Comparison of ENCODE assay signal across 9 mouse cellular contexts in genomic region chr2:122065200-122065969, GRCm38 (mm10). TPM values are rescaled to one million over a fixed set of nuclear protein-coding genes. Genes with fewer than 3 reads are reported as not detected.
DNase-seq lines count a peak whose midpoint lies in the region; ATAC-seq and TF ChIP-seq lines count a peak whose summit lies in the region.
"Had no signal": no experiment of that assay in that cellular context is flagged by ENCODE, and none has a peak within 500 bp of the region (broad histone marks: within the 10 kb centered on the region; RNA-seq: fewer than 3 reads in every experiment).

No protein-coding gene starts in this region.

- no peak overlapping the region for H3K4me2 ChIP-seq in forebrain, embryonic 16.5 days (ENCODE audit: low read length)
- no peak overlapping the region for H3K4me2 ChIP-seq in forebrain, embryonic 13.5 days
- H3K4me2 ChIP-seq in liver, embryonic 12.5 days, result no peak overlapping the region
- H3K4me2 ChIP-seq: midbrain, embryonic 12.5 days had no signal

- TF ChIP-seq POLR2A in MEL (IDR thresholded peaks at IDR 0.05; ENCODE audit: control insufficient read depth in 1 of 2, insufficient read depth in 1 of 2, low read depth in 1 of 2, low read length in 2 of 2, poor library complexity in 1 of 2), result no peak
- no peak for TF ChIP-seq POLR2A in embryonic fibroblast, embryonic 13.5 days (IDR thresholded peaks at IDR 0.05; ENCODE audit: low read depth, low read length)

- peak; percentile 31 for DNase-seq in liver
- peak; percentile 65 for DNase-seq in MEL (ENCODE audit: low read depth, low spot score)
- no peak for DNase-seq in spleen, postnatal 36 days (ENCODE audit: low spot score in 2 of 2)

- H3K4me3 ChIP-seq in forebrain, embryonic 16.5 days (replicated peaks; ENCODE audit: low read length), result no peak overlapping the region
- H3K4me3 ChIP-seq in forebrain, embryonic 13.5 days, result no peak overlapping the region
- no peak overlapping the region for H3K4me3 ChIP-seq in liver, embryonic 12.5 days
- H3K4me3 ChIP-seq in MEL (ENCODE audit: control insufficient read depth in 1 of 2, insufficient read depth in 1 of 2, low read depth in 2 of 2, low read length in 2 of 2), result no peak overlapping the region
- no peak overlapping the region for H3K4me3 ChIP-seq in embryonic fibroblast, embryonic 13.5 days (ENCODE audit: insufficient read depth, low read length)
- H3K4me3 ChIP-seq: midbrain, embryonic 12.5 days had no signal

- H3K9ac ChIP-seq in forebrain, embryonic 16.5 days (replicated peaks; ENCODE audit: low read depth, low read length), result no peak overlapping the region
- no peak overlapping the region for H3K9ac ChIP-seq in forebrain, embryonic 13.5 days
- no peak overlapping the region for H3K9ac ChIP-seq in liver, embryonic 12.5 days
- H3K9ac ChIP-seq in MEL (ENCODE audit: control insufficient read depth, low read depth, low read length, poor library complexity, severe bottlenecking), result no peak overlapping the region
- H3K9ac ChIP-seq: midbrain, embryonic 12.5 days had no signal

- no peaks in the 10 kb centered on the region for H3K9me3 ChIP-seq in forebrain, embryonic 16.5 days (ENCODE audit: control insufficient read depth, low read length)
- no peaks in the 10 kb centered on the region for H3K9me3 ChIP-seq in forebrain, embryonic 13.5 days (replicated peaks)
- H3K9me3 ChIP-seq in liver, embryonic 12.5 days (replicated peaks), result no peaks in the 10 kb centered on the region
- no peaks in the 10 kb centered on the region for H3K9me3 ChIP-seq in MEL (replicated peaks; ENCODE audit: insufficient read depth, low read length)
- H3K9me3 ChIP-seq: midbrain, embryonic 12.5 days had no signal

- H3K27me3 ChIP-seq in forebrain, embryonic 16.5 days (replicated peaks; ENCODE audit: control insufficient read depth, insufficient read depth, low read length), result no peaks in the 10 kb centered on the region
- no peaks in the 10 kb centered on the region for H3K27me3 ChIP-seq in forebrain, embryonic 13.5 days
- H3K27me3 ChIP-seq in liver, embryonic 12.5 days (replicated peaks), result no peaks in the 10 kb centered on the region
- H3K27me3 ChIP-seq in MEL (ENCODE audit: control insufficient read depth in 1 of 2, insufficient read depth in 2 of 2, low read length in 2 of 2), result no peaks in the 10 kb centered on the region
- H3K27me3 ChIP-seq: midbrain, embryonic 12.5 days had no signal

- no peak for TF ChIP-seq EP300 in MEL (IDR thresholded peaks at IDR 0.05; ENCODE audit: low read depth in 1 of 2, low read length in 2 of 2)

- peak; percentile 43 for TF ChIP-seq RAD21 in MEL (IDR thresholded peaks at IDR 0.05; ENCODE audit: low read depth, low read length)

- H3K79me2 ChIP-seq in MEL (ENCODE audit: control insufficient read depth, insufficient read depth, low read length, poor library complexity), result no peaks in the 10 kb centered on the region

- peaks cover 3% of the 10 kb centered on the region for H3K36me3 ChIP-seq in forebrain, embryonic 16.5 days (ENCODE audit: control insufficient read depth, insufficient read depth)
- peaks cover 64% of the 10 kb centered on the region for H3K36me3 ChIP-seq in forebrain, embryonic 13.5 days (ENCODE audit: poor library complexity, severe bottlenecking)
- peaks cover 65% of the 10 kb centered on the region for H3K36me3 ChIP-seq in liver, embryonic 12.5 days
- H3K36me3 ChIP-seq in MEL (ENCODE audit: control insufficient read depth in 1 of 2, insufficient read depth in 2 of 2, low read length in 2 of 2), result no peaks in the 10 kb centered on the region; a peak in 1 of 4 replicates

- 0 out of 2 replicates have a peak, but pooled peaks have one; percentile 39 for ATAC-seq in forebrain, embryonic 16.5 days
- no peak for ATAC-seq in forebrain, embryonic 13.5 days
- no peak for ATAC-seq in liver, embryonic 12.5 days
- ATAC-seq in monocyte, adult 5-6 weeks (replicated peaks; ENCODE audit: insufficient number of reproducible peaks, low FRiP score, low TSS enrichment, poor library complexity, severe bottlenecking), result no peak

- no peaks in the 10 kb centered on the region for H3K4me1 ChIP-seq in forebrain, embryonic 16.5 days (replicated peaks; ENCODE audit: control insufficient read depth, insufficient read depth, low read length)
- H3K4me1 ChIP-seq in forebrain, embryonic 13.5 days, result no peaks in the 10 kb centered on the region
- no peaks in the 10 kb centered on the region for H3K4me1 ChIP-seq in liver, embryonic 12.5 days
- H3K4me1 ChIP-seq in MEL (ENCODE audit: control insufficient read depth in 1 of 2, insufficient read depth in 2 of 2, low read length in 2 of 2), result no peaks in the 10 kb centered on the region
- H3K4me1 ChIP-seq in embryonic fibroblast, embryonic 13.5 days (ENCODE audit: control insufficient read depth, insufficient read depth, low read length), result no peaks in the 10 kb centered on the region
- H3K4me1 ChIP-seq: midbrain, embryonic 12.5 days had no signal

- WGBS in forebrain, embryonic 16.5 days, result 52% methylated on average over 14 of the region's 14 CpGs
- WGBS in forebrain, embryonic 13.5 days, result 54% methylated on average over 14 of the region's 14 CpGs
- WGBS in liver, embryonic 12.5 days (ENCODE audit: insufficient replicate concordance), result 45% methylated on average over 14 of the region's 14 CpGs

- H3K27ac ChIP-seq in forebrain, embryonic 16.5 days (ENCODE audit: low read length), result no peak overlapping the region
- no peak overlapping the region for H3K27ac ChIP-seq in forebrain, embryonic 13.5 days
- H3K27ac ChIP-seq in liver, embryonic 12.5 days, result no peak overlapping the region
- no peak overlapping the region for H3K27ac ChIP-seq in MEL (ENCODE audit: control insufficient read depth, low read depth, low read length)
- H3K27ac ChIP-seq in embryonic fibroblast, embryonic 13.5 days (ENCODE audit: insufficient read depth, low read length), result no peak overlapping the region
- H3K27ac ChIP-seq: midbrain, embryonic 12.5 days had no signal

- TF ChIP-seq CTCF in MEL (IDR thresholded peaks at IDR 0.05 in 2 of 3, conservative IDR thresholded peaks at IDR 0.05 in 1 of 3; ENCODE audit: control insufficient read depth in 1 of 3, insufficient read depth in 1 of 3, low read depth in 2 of 3, low read length in 3 of 3, poor library complexity in 1 of 3, severe bottlenecking in 1 of 3), result peak; percentile 27 to 81 (median 70); a peak in 5 of 6 replicates
- peak; percentile 46 for TF ChIP-seq CTCF in embryonic fibroblast, embryonic 13.5 days (IDR thresholded peaks at IDR 0.05; ENCODE audit: borderline replicate concordance, insufficient read depth, low read length)

TF ChIP-seq in MEL, 35 proteins besides CTCF, POLR2A, EP300 and RAD21:
- TF ChIP-seq UBTF (IDR thresholded peaks at IDR 0.05; ENCODE audit: borderline replicate concordance, insufficient read depth, low read depth, low read length) (no peak), ELF1 (IDR thresholded peaks at IDR 0.05; ENCODE audit: low read depth, low read length) (0 out of 2 replicates have a peak, but pooled peaks have one; percentile 18), HCFC1 (IDR thresholded peaks at IDR 0.05; ENCODE audit: low read depth, low read length) (no peak), BHLHE40 (IDR thresholded peaks at IDR 0.05; ENCODE audit: borderline replicate concordance, low read depth, low read length) (no peak), ETS1 (IDR thresholded peaks at IDR 0.05; ENCODE audit: low read depth, low read length) (no peak), SMC3 (IDR thresholded peaks at IDR 0.05; ENCODE audit: low read depth, low read length) (peak; percentile 68)

RNA-seq across cellular contexts. Expression of gene Eif3j1, which starts 37.0 kb away (rescaled TPM):
- polyA plus RNA-seq in forebrain, embryonic 16.5 days (2015; fragmentation: Nextera tagmentation; extraction: Ambion mirVana), result 9.9 and 11.0 TPM in 2 replicates
- polyA plus RNA-seq in forebrain, embryonic 13.5 days (2015; fragmentation: Nextera tagmentation; extraction: Ambion mirVana), result 12.4 and 12.5 TPM in 2 replicates
- polyA plus RNA-seq in liver, embryonic 12.5 days (2016; fragmentation: Nextera tagmentation; extraction: Ambion mirVana), result 16.4 and 17.0 TPM in 2 replicates
- 11.2 and 12.5 TPM in 2 replicates for total RNA-seq in MEL (2012; rRNA removed)
- 1 to 10 TPM in 1 of 2 experiments, not detected in 1; 8.5 TPM for polyA plus RNA-seq in MEL (2012; ENCODE audit: insufficient read depth in 1 of 2, insufficient read length in 2 of 2, low read depth in 1 of 2, low replicate concordance in 2 of 2, missing spikeins in 1 of 2)
- polyA plus RNA-seq in embryonic fibroblast, embryonic 13.5 days (2011; ENCODE audit: insufficient read length, low read depth, missing spikeins), result 10.0 and 12.2 TPM in 2 replicates
- 29.4 to 41.8 TPM (median 34.8 TPM) in 3 replicates for total RNA-seq in monocyte, adult 5-6 weeks (2017)

RNA-seq across cellular contexts. Expression of gene Spg11, which starts 52.8 kb away (rescaled TPM):
- 8.6 and 8.8 TPM in 2 replicates for polyA plus RNA-seq in forebrain, embryonic 16.5 days (2015; fragmentation: Nextera tagmentation; extraction: Ambion mirVana)
- polyA plus RNA-seq in forebrain, embryonic 13.5 days (2015; fragmentation: Nextera tagmentation; extraction: Ambion mirVana), result 8.5 and 10.5 TPM in 2 replicates
- 5.8 and 6.2 TPM in 2 replicates for polyA plus RNA-seq in liver, embryonic 12.5 days (2016; fragmentation: Nextera tagmentation; extraction: Ambion mirVana)
- total RNA-seq in MEL (2012; rRNA removed), result 5.9 TPM in 2 replicates
- polyA plus RNA-seq in MEL (2012; ENCODE audit: insufficient read depth in 1 of 2, insufficient read length in 2 of 2, low read depth in 1 of 2, low replicate concordance in 2 of 2, missing spikeins in 1 of 2), result 1 to 10 TPM in 1 of 2 experiments, not detected in 1; 6.9 TPM
- 21.0 and 21.7 TPM in 2 replicates for polyA plus RNA-seq in embryonic fibroblast, embryonic 13.5 days (2011; ENCODE audit: insufficient read length, low read depth, missing spikeins)
- total RNA-seq in monocyte, adult 5-6 weeks (2017), result 20.2 to 28.8 TPM (median 21.4 TPM) in 3 replicates

Comparison
In these comparisons a context has a peak if more than half of its experiments do, and no peak if none do; other contexts are left out.
1. DNase-seq: peak in liver (single experiment) and MEL (single experiment); none in spleen, postnatal 36 days (0 of 2).